Mouse (Mus musculus) WW6 (cell line): ENCODE data around the gene Lamtor2.

ENCODE experiments used
- DNase-seq: peaks from one replicate; pipeline ENCODE4 v3.0.0-alpha.2; 2013; ENCODE audit warnings: low read depth, low spot score

Gene Lamtor2

GRCm38 (mm10) chr3:88543174-88543573, 9.7 kb downstream of the Lamtor2 start:
- DNase-seq, result no peak

- no peak for DNase-seq
Observed at GRCm38 (mm10) chr3:88542486-88542885, 10.4 kb downstream of the Lamtor2 start.

- DNase-seq, result no peak
Observed at GRCm38 (mm10) chr3:88541622-88542401, 11.1 kb downstream of the Lamtor2 start.

- no peak for DNase-seq
Observed at GRCm38 (mm10) chr3:88540085-88540484, 12.8 kb downstream of the Lamtor2 start.

DNA sequence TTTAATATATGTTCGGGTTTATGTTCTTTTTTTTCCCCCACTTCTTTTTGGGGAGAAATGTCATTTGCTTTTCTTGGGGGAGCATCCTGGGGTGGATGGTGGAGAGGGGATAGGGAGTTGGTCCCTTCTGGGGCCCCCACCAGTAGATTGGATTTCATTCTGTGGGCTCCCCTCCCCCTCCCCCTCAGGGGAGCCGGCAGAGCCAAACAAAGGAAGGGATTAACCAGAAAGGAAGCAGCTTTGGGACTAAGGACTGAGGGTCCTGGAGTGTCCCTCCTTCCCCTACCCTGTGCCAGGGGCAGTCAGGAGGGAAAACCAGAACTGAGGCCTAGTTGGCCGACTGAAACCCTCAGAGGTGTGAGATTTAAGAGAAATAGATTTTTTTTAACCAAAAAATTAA, 13.5 kb downstream of the Lamtor2 start:
- DNase-seq, result no peak

DNA sequence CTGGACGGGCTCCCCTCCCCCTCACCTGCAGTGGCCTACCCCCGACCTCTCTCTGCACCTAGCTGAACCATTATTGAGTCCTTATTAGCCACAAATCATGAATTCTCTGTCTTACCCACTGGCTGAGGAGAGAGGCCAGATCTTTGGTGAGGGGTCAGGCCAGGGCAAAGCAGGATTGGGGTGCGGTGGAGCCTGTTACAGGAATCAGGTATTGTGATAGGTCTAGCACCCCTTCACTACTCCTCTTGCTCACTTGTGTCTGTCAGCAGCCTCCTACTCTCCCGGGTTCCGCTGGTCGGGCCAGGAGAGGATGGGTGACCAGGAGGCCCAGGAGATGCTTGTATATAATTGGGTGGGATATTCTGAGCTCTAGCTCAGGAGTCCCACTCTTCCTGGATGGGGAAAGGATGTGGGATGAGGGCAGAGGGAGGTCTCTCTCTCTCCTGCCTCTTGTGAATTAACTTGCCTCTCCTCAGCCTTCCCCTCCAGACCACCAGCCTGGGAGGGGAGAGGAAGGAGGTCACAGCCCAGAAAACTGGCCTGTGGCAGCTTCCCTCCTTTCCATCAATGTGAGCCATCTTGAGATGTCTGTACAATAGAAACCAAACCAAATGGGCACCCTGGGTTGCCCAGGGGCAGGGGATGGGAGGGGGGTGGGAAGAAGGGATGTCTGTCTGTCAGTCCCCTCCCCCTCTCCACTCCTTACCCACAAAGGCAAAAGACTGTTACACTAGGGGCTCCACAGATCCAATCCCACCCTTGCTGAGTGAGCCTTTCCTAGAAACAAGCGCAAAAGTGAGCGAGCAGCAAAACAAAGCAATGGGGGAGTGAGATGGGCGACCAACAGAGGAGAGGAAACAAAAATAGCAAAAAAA, 14.4 kb downstream of the Lamtor2 start:
- DNase-seq, result no peak

- no peak for DNase-seq
Observed at GRCm38 (mm10) chr3:88537146-88537545, 15.7 kb downstream of the Lamtor2 start.

GRCm38 (mm10) chr3:88536103-88536930, 16.6 kb downstream of the Lamtor2 start:
- no peak for DNase-seq

- DNase-seq, result no peak
Observed at GRCm38 (mm10) chr3:88535527-88535926, 17.3 kb downstream of the Lamtor2 start.

DNA sequence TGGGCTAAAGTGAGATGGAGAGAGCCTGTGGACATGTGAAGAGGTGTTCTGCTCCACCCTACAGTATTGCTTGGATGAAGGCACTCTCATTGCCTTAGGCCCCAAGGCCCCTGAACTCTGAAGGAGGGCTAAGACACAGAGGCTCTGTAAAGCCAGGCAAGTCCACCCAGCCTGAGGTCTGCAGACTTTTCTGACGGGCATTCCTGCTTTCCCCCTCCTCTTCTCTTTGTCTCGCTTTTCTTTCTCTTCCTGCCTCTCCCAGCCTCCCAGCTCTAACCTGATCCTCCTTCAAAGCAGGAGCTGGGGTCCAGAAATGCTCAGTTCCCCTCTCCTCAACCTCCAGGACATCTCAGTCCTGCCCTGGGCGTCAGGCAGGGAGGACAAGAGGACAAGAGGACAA, 17.9 kb downstream of the Lamtor2 start:
- DNase-seq, result no peak

DNA sequence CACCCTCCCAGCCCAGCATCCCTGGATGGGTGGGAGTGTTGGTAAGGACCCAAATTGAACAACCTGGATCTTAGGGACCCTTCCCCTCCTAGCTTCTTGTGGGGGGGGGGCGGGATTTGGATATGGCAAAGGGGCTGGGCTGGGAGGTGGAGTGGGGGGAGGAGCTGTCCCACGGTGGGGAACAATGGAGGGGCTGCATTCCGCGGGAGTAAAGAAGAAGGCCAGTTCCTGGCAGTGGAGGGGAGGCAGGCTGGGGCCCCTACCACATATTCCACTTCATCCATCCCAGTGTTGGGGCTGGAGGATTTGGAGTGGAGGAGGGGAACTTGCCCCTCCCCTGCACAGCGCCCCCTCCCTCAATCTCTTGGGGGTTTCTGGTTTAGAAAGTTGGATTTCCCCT, 19.2 kb downstream of the Lamtor2 start:
- DNase-seq, result no peak

DNA sequence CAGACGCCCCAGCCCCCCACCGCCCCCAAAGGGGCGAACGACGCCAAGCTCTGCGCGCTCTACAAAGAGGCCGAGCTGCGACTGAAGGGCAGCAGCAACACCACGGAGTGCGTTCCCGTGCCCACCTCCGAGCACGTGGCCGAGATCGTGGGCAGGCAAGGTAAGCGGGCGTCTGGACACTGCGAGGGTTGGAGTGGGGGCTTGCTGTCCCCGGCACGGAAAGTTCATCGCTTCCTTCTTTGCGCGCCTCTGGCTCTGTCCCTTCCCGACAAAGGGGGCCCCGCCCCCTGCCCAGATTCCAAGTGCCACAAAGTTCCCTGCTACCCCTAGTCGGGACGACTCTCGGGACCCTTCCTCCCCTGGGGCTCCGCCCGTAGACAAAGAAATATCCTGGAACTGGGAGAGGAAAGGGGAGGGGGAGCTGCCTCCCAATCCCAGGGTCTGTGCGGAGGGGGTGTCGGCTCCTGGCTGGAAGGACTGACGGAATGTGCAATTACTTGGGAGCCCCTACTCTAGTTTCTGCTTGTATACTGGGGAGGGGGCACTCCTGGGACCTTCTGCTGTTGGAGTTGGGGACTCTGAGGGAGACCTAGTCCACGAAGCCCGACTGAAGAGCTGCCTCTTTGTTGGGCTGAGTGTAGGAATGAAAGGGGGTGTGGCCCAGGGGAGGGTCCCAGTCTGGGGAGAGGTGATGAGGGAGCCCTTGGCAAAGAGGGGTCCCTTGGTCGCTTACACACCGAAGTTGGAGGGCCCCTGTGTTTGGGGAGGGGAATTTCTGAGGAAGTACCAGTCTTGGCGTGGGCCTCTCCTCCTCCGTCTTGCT, 20.0 kb downstream of the Lamtor2 start:
- DNase-seq, result no peak

DNA sequence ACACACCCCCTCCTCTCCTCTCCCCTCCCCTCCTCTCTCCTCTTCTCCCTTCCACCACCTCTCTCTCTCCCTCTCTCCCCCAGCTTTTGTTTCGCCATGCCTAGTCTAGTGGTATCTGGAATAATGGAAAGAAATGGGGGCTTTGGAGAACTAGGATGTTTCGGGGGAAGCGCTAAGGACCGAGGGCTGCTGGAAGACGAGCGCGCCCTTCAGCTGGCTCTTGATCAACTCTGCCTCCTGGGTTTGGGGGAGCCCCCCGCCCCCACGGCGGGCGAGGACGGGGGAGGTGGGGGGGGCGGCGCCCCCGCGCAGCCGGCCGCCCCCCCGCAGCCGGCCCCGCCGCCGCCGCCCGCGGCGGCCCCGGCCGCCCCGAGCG, 20.6 kb downstream of the Lamtor2 start, which contains the start of gene Mex3a:
Gene Mex3a (plus strand): TSS at position 97 of the 376 bp plus-strand sequence.
- DNase-seq, result no peak

GRCm38 (mm10) chr3:88531348-88532298, 21.3 kb downstream of the Lamtor2 start:
- DNase-seq, result peak; percentile 73

GRCm38 (mm10) chr3:88530082-88530864, 22.6 kb downstream of the Lamtor2 start:
- DNase-seq, result peak; percentile 62

DNA sequence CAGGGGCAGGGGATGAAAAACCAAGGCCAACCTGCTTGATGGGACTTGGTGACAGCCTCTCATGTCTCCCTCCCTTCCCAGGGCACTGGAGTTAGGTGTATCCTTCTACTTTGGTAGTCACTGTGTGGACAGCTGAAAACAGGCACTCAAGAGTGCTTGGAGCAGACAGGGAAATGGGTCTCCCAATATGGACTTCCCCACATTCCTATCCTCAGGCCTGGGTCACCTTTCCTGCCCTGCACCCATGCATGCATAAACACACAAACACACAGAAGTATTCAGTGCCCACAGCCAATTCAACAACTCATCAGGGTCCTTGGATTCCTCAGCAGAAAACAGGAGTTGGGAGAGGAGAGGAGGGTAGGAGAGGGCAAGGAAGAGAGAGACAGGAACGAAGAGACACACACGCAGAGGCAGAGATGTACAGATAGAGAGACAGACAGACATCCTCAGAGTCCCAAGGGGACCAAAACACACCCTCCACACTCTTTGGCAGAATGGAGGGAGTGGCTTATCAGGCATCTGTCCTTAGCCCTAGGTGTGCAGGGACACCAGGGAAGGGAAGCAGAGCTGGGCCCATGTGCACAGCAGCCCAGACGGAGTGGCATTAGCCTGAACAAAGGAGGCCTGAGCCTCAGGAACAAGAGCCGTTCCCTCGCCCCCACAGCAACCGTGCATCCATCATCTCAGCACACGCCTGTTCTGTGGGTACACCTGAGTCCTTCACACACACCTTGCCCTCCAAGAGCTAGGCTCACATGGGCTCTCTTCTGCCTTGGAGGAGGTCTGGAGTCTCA, 23.5 kb downstream of the Lamtor2 start:
- DNase-seq, result no peak

GRCm38 (mm10) chr3:88528646-88529045, 24.2 kb downstream of the Lamtor2 start:
- no peak for DNase-seq

- no peak for DNase-seq
Observed at GRCm38 (mm10) chr3:88527565-88527964, 25.3 kb downstream of the Lamtor2 start.
